Mouse (Mus musculus) intestine, embryonic 14.5 days (tissue): ENCODE measurements at regions not wholly inside any gene's neighbourhood (a gene's known extent, or its start where the extent isn't known, plus 50 kb on each side); places are given as distances from the start of the nearest gene placed in this dataset.

Experiments
- ATAC-seq: fragments of 200-750 bp; cut with Nextera tagmentation; replicated peaks from 2 replicates; pipeline ENCODE4 v1.8.0; 2017; ENCODE audit warnings: low read depth, moderate number of reproducible peaks, moderate TSS enrichment, moderate library complexity; ENCODE audit not compliant: low FRiP score, low TSS enrichment
- DNase-seq: peaks from one replicate; pipeline ENCODE4 v3.0.0-alpha.2; 2018; ENCODE audit warnings: low spot score
- H3K27ac ChIP-seq: fragments of 300-500 bp; sonication (generic); 2 replicates; pipeline ENCODE4 v1.5.1; 2014; ENCODE audit warnings: low read depth, mild to moderate bottlenecking, control low read depth
- H3K27me3 ChIP-seq: fragments of 300-500 bp; sonication (generic); replicated peaks from 2 replicates; pipeline ENCODE4 v1.6.1; 2014; ENCODE audit warnings: low read length, control low read depth; ENCODE audit not compliant: control insufficient read depth, insufficient read depth
- H3K36me3 ChIP-seq: fragments of 300-500 bp; sonication (generic); 2 replicates; pipeline ENCODE4 v1.6.1; 2014; ENCODE audit warnings: low read length, control low read depth; ENCODE audit not compliant: control insufficient read depth, insufficient read depth
- H3K4me1 ChIP-seq: fragments of 300-500 bp; sonication (generic); replicated peaks from 2 replicates; pipeline ENCODE4 v1.6.1; 2014; ENCODE audit warnings: low read length, control low read depth, mixed read lengths; ENCODE audit not compliant: control insufficient read depth, insufficient read depth
- H3K4me2 ChIP-seq: fragments of 300-500 bp; sonication (generic); 2 replicates; pipeline ENCODE4 v1.6.1; 2014; ENCODE audit warnings: low read length
- H3K4me3 ChIP-seq: fragments of 300-500 bp; sonication (generic); 2 replicates; pipeline ENCODE4 v1.5.1; 2014; ENCODE audit warnings: low read depth, low read length, control low read depth, mixed read lengths
- H3K9ac ChIP-seq: fragments of 300-500 bp; sonication (generic); 2 replicates; pipeline ENCODE4 v1.6.1; 2014; ENCODE audit warnings: mild to moderate bottlenecking, low read length
- H3K9me3 ChIP-seq: fragments of 300-500 bp; sonication (generic); 2 replicates; pipeline ENCODE4 v1.6.1; 2016; ENCODE audit warnings: low read length, control low read depth; ENCODE audit not compliant: control insufficient read depth
- WGBS: fragments of 180-500 bp; shearing (Covaris S2); extraction: QIAGEN DNeasy Blood & Tissue Kit; methylation state at CpG from one replicate; pipeline ENCODE4 v1.1.7; 2014; 5-methylcytosine and 5-hydroxymethylcytosine counted together

DNA sequence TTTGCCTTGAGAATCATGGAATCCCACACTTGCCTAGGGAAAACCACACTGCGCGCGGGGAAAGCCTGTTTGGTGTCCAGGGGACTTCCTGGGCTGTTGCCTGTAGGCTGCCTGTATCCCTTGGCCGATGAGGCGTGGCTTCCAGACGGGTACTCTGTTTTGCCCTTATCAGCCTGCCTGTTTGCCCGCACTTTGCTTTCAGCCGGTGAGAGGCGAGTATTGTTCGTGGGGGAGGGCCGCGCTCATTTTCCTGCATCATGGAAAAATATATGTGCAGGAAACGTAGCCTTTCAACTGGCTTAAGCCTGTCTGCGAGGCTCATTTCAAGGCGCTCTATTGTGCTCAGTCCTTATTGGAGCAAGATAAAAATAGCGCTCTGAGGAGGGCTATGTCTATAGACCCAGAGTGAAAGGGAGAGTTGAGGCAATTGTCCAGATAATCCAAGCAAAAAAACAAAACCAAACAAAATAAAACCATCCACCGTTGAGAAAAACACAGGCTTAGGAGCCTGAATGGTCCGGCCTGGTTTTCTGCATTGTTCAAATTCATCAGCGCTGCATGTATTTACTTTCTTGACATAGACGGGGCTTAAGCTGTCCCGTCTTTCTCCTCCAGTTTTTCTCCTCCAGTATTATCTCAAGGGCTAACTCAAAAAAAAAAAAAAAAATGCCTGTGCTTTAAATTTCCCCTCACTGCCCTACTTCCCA is 67.9 kb downstream of the Klf5 start:
- ATAC-seq = peak; percentile 62
- Histone ChIP-seq H3K27me3 (no peaks in the 10 kb centered on the region), H3K36me3 (no peaks in the 10 kb centered on the region), H3K4me2 (peak overlapping the region; percentile 12; the same call in 1 of the 2 replicates), H3K9ac (no peak overlapping the region), H3K27ac (peak overlapping the region; percentile 34; the same call in 1 of the 2 replicates), H3K4me1 (no peaks in the 10 kb centered on the region), H3K4me3 (no peak overlapping the region), H3K9me3 (no peaks in the 10 kb centered on the region)
- peak; percentile 72 for DNase-seq
- WGBS = 56% methylated on average over 21 of the region's 21 CpGs

DNA sequence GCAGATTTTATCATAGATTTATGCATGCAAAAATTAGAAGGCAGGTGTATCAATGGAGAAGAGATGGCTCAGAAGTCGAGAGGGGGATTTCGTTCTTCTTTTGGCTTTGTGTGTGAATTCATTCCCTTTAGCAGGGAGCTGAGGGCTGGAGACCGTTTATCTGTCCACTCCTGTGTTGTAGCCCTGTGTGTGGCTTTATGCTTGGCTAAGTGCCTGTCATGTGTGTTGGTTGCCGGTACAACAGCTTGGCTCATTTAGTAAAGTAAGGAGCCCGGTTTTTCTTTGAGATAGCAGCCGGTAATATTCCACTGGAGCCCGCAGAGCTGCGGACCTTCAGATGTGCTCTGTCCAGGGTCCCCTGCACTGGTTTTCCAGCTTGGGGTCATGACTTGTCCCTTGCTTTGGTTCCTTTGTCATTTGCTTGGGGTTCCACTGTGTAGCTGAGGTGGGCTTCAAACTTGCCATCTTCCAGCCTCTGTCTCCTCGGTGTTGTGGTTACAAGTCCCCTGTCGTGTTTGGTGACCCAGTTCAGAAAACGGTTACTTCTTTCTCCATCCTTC is 68.6 kb downstream of the Klf5 start:
- no peaks in the 10 kb centered on the region for H3K36me3 ChIP-seq
- no peaks in the 10 kb centered on the region for H3K9me3 ChIP-seq
- H3K4me2 ChIP-seq = no peak overlapping the region
- WGBS = 65% methylated on average over 11 of the region's 11 CpGs
- no peaks in the 10 kb centered on the region for H3K4me1 ChIP-seq
- ATAC-seq = no peak
- H3K27me3 ChIP-seq = no peaks in the 10 kb centered on the region
- H3K4me3 ChIP-seq = no peak overlapping the region
- H3K9ac ChIP-seq = no peak overlapping the region
- no peak for DNase-seq
- no peak overlapping the region for H3K27ac ChIP-seq

DNA sequence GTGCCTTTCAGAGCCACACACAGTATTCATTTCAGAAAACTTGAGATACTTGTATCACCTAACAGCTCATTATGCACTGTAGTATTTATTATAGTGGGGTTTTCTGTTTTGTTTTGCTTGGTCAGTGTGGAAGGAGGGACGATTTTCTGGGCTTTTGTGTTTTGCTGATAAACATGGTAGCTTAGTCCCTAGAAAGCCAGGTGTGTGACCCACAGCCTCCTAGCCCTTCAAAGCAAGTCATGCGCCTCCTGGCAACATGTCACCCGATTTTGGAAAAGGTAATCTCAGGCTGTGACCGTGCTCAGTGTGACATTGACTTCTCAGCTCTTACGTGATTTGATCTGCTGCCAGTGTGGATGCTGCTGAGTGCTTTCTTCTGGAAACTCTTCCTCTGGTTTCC is 70.9 kb downstream of the Klf5 start:
- ATAC-seq (no peak), DNase-seq (no peak)
- no peaks in the 10 kb centered on the region for H3K36me3 ChIP-seq
- no peaks in the 10 kb centered on the region for H3K4me1 ChIP-seq
- H3K4me3 ChIP-seq = no peak overlapping the region
- H3K9ac ChIP-seq = no peak overlapping the region
- H3K9me3 ChIP-seq = no peaks in the 10 kb centered on the region
- 89% methylated on average over 5 of the region's 5 CpGs for WGBS
- no peaks in the 10 kb centered on the region for H3K27me3 ChIP-seq
- H3K4me2 ChIP-seq = no peak overlapping the region
- no peak overlapping the region for H3K27ac ChIP-seq

GRCm38 (mm10) chr14:99373682-99374081 is 75.2 kb downstream of the Klf5 start:
- Histone ChIP-seq H3K9me3 (no peaks in the 10 kb centered on the region), H3K36me3 (no peaks in the 10 kb centered on the region), H3K4me1 (no peaks in the 10 kb centered on the region), H3K9ac (no peak overlapping the region), H3K27ac (no peak overlapping the region), H3K4me2 (no peak overlapping the region), H3K4me3 (no peak overlapping the region), H3K27me3 (no peaks in the 10 kb centered on the region)
- DNase-seq (no peak), ATAC-seq (no peak)
- 70% methylated on average over 4 of the region's 4 CpGs for WGBS

GRCm38 (mm10) chr14:99375040-99375610 is 76.6 kb downstream of the Klf5 start:
- no peaks in the 10 kb centered on the region for H3K9me3 ChIP-seq
- no peak overlapping the region for H3K9ac ChIP-seq
- no peaks in the 10 kb centered on the region for H3K36me3 ChIP-seq
- no peak overlapping the region for H3K27ac ChIP-seq
- DNase-seq = no peak
- H3K27me3 ChIP-seq = no peaks in the 10 kb centered on the region
- ATAC-seq = no peak
- WGBS = 50% methylated on average over 5 of the region's 5 CpGs
- H3K4me3 ChIP-seq = no peak overlapping the region
- H3K4me2 ChIP-seq = no peak overlapping the region
- H3K4me1 ChIP-seq = no peaks in the 10 kb centered on the region

DNA sequence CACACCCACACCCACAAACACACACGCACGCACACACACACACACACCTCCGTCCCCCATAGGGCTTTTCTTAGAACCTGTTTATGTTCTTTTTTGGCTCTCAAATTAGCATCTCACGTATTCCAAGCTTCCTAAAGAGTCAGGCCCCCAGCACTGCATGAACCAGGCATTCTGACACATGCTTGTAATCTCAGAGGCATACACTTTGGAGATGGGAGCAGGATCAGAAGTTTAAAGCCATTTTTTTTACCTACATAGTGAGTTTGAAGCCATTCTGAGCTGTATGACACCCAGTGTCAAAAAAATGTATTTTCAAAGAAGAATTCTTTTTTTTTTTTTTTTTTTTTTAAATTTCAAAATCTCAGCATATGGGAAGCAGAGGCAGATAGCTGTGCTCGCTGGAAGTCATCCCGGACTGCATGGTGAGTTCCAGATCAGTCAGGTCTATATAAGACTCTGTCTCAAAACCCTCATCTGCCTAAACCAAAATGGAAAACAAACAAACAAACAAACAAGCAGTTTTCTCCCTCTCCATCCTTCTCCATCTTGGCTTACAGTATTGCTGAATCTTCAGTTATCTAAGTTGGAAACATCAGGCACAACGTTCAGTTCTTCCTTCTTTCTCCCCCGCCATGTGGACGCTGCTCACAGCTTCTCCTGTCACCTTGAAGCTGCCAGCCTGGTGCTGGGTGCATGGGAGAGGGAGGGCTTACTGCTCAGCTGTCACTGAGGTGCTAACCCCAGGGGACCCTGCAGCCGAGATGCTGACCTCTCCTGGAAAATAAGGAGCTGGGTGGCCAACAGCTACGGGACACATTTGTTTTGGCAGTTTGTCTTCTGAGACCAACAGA is 78.4 kb downstream of the Klf5 start:
- ATAC-seq = no peak
- H3K9me3 ChIP-seq = no peaks in the 10 kb centered on the region
- DNase-seq = no peak
- H3K9ac ChIP-seq = no peak overlapping the region
- no peak overlapping the region for H3K4me3 ChIP-seq
- H3K36me3 ChIP-seq = no peaks in the 10 kb centered on the region
- no peaks in the 10 kb centered on the region for H3K27me3 ChIP-seq
- 77% methylated on average over 11 of the region's 11 CpGs for WGBS
- no peak overlapping the region for H3K4me2 ChIP-seq
- no peak overlapping the region for H3K27ac ChIP-seq
- H3K4me1 ChIP-seq = no peaks in the 10 kb centered on the region

GRCm38 (mm10) chr14:99381262-99382017 is 82.9 kb downstream of the Klf5 start:
- DNase-seq (no peak), ATAC-seq (no peak)
- H3K4me1 ChIP-seq = no peaks in the 10 kb centered on the region
- H3K4me2 ChIP-seq = no peak overlapping the region
- WGBS = 76% methylated on average over 10 of the region's 10 CpGs
- no peaks in the 10 kb centered on the region for H3K27me3 ChIP-seq
- no peak overlapping the region for H3K27ac ChIP-seq
- H3K4me3 ChIP-seq = no peak overlapping the region
- H3K9ac ChIP-seq = no peak overlapping the region
- H3K9me3 ChIP-seq = no peaks in the 10 kb centered on the region
- H3K36me3 ChIP-seq = no peaks in the 10 kb centered on the region

DNA sequence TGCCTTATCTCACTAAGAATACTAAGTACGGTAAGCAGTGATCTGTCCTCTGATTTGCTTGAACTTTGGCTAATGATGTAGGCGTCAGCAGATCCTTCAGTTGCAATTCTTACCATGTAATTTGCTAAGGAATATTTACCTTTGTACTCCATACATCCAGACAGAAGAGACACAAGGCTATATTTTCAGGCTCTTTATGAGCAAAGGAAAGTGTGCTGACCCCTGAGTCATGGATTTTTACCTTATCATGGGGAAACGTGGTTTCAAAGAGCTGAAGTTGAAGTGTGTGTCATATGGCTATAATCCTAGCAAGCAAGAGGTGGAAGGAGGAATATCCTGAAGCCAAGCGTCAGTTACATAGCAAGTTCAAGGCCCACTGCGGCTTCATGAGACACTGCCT is 83.6 kb downstream of the Klf5 start:
- WGBS = 79% methylated on average over 5 of the region's 5 CpGs
- no peak for DNase-seq

More for the DNA sequence above, 83.6 kb downstream of the Klf5 start:
- Histone ChIP-seq H3K4me1 (no peaks in the 10 kb centered on the region), H3K9ac (no peak overlapping the region), H3K4me3 (no peak overlapping the region), H3K36me3 (no peaks in the 10 kb centered on the region), H3K27ac (no peak overlapping the region), H3K9me3 (no peaks in the 10 kb centered on the region), H3K27me3 (no peaks in the 10 kb centered on the region), H3K4me2 (no peak overlapping the region)
- ATAC-seq = no peak
